Mouse (Mus musculus) ES-E14 (cell line): ENCODE data around the gene Ppy. TPM values are rescaled to one million over a fixed set of nuclear protein-coding genes. Genes with fewer than 3 reads are reported as not detected.
A peak's percentile ranks its signal among the peaks of the same experiment; 100 is the strongest.

Source experiments
- DNase-seq: peaks from one replicate; pipeline ENCODE4 v3.0.0-alpha.2; 2013; ENCODE audit warnings: low read depth, low spot score
- H3K27ac ChIP-seq: 2 replicates; pipeline ENCODE4 v1.5.1; 2012; ENCODE audit warnings: low read depth, mild to moderate bottlenecking, low read length, moderate library complexity, mixed read lengths; ENCODE audit not compliant: poor library complexity, insufficient read depth, severe bottlenecking
- H3K36me3 ChIP-seq: 2 replicates; pipeline ENCODE4 v1.6.1; 2012; ENCODE audit warnings: mild to moderate bottlenecking, low read length, moderate library complexity, mixed read lengths; ENCODE audit not compliant: control insufficient read depth, poor library complexity, insufficient read depth, severe bottlenecking
- H3K4me1 ChIP-seq, 2 experiments: fragments of 150-350 bp in 1 of 2; sonication (generic) in 1 of 2; 2 replicates each; pipeline ENCODE4 v1.6.1; 2012; ENCODE audit warnings: low read length in 2 of 2, mild to moderate bottlenecking in 1 of 2, mixed read lengths in 1 of 2; ENCODE audit not compliant: control insufficient read depth in 2 of 2, insufficient read depth in 2 of 2, poor library complexity in 1 of 2
- H3K4me3 ChIP-seq, 2 experiments: fragments of 150-350 bp in 1 of 2; sonication (generic) in 1 of 2; 2 replicates each; pipeline ENCODE4 v1.5.1; 2012; ENCODE audit warnings: low read length in 2 of 2, low read depth in 1 of 2, mild to moderate bottlenecking in 1 of 2, mixed read lengths in 1 of 2; ENCODE audit not compliant: insufficient read depth in 1 of 2, poor library complexity in 1 of 2, severe bottlenecking in 1 of 2
- H3K9ac ChIP-seq: 2 replicates; pipeline ENCODE4 v1.6.1; 2012; ENCODE audit warnings: low read depth, mild to moderate bottlenecking, low read length, mixed read lengths; ENCODE audit not compliant: poor library complexity, insufficient read depth, severe bottlenecking
- H3K9me3 ChIP-seq: fragments of 150-350 bp; sonication (generic); 2 replicates; pipeline ENCODE4 v1.6.1; 2012; ENCODE audit warnings: low read depth, mild to moderate bottlenecking, low read length; ENCODE audit not compliant: control insufficient read depth, insufficient read depth
- CHD2 ChIP-seq: IDR thresholded peaks from 2 replicates; pipeline ENCODE4 v1.6.1; 2014; ENCODE audit warnings: mild to moderate bottlenecking, low read depth, low read length, inconsistent platforms
- HCFC1 ChIP-seq: IDR thresholded peaks from 2 replicates; pipeline ENCODE4 v1.6.1; 2012; ENCODE audit warnings: low read length, inconsistent platforms, borderline replicate concordance; ENCODE audit not compliant: insufficient read depth
- MAFK ChIP-seq: IDR thresholded peaks from 2 replicates; pipeline ENCODE4 v1.6.1; 2014; ENCODE audit warnings: mild to moderate bottlenecking, low read depth, low read length, inconsistent platforms; ENCODE audit not compliant: insufficient read depth
- ZC3H11A ChIP-seq: IDR thresholded peaks from 2 replicates; pipeline ENCODE4 v1.6.1; 2012; ENCODE audit warnings: low read depth, mild to moderate bottlenecking, inconsistent platforms, low read length, borderline replicate concordance
- ZNF384 ChIP-seq: IDR thresholded peaks from 2 replicates; pipeline ENCODE4 v1.6.1; 2012; ENCODE audit warnings: low read depth, low read length, inconsistent platforms
- in situ Hi-C, 2 experiments: fragments of 600-800 bp; cut with MboI; formaldehyde crosslinking; loops; one replicate each; pipeline ENCODE4 v1.15.1; 2025; ENCODE audit warnings: low sequenced_read_pairs in 2 of 2, inconsistent platforms in 1 of 2; ENCODE audit not compliant: unreplicated experiment in 2 of 2
- total RNA-seq: library from RNA; depleted of rRNA; stranded (reverse); fragments of 300-350 nt; gene quantifications from 2 replicates; pipeline ENCODE4 v1.2.3, GENCODE M21; 2012

The Ppy gene
- total RNA-seq, 1 experiment, result not detected

DNA sequence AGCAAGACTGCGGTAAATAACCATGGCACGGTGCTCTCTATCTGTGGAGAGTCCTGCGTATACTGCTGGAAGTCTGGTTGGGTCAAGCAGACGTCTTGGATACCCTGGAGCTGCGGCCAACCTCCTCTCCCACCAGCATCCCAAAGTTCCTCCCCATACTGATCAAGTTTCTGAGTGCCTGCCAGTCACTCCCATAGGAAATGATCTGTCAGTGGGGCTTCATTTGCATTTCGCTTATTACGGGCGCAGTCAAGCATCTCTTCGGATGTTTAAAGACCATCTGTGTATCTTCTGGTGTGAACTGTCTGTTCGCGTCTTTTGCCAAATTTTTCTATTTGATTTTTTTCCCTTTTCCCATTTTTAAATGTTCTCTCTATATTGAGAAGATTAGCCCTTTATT lies 31.5 kb downstream of the Ppy start:
- DNase-seq, result no peak
- no peak overlapping the region for H3K27ac ChIP-seq
- peaks cover 0 to 2% of the 10 kb centered on the region in 2 experiments; a peak in 2 of 4 replicates for H3K4me1 ChIP-seq
- no peaks in the 10 kb centered on the region for H3K9me3 ChIP-seq
- in situ Hi-C loops, result no loop called here
- no peaks in the 10 kb centered on the region for H3K36me3 ChIP-seq
- H3K9ac ChIP-seq, result no peak overlapping the region
- TF ChIP-seq ZNF384 (no peak), ZC3H11A (no peak), MAFK (no peak), CHD2 (no peak), HCFC1 (no peak)
- H3K4me3 ChIP-seq, result no peak overlapping the region

DNA sequence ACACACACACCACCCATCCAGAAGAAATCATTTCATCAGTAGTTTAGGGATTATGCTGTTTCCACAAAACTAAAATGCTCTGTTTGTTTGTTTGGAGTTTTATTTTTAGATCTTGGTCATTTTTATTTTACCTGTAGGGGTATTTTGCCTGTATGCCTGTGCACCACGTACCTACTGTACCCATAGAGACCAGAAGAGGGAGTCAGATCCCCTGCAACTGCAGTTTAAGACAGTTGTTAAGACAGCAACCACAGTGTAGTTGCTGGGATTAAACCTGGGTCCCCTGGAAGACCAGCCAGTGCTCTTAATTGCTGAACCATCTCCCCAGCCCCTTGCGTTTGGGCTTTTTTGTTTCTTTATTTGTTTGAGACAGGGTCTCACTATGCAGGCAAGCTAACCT lies 32.1 kb downstream of the Ppy start:
- DNase-seq, result no peak
- peaks cover 0 to 2% of the 10 kb centered on the region in 2 experiments; a peak in 2 of 4 replicates for H3K4me1 ChIP-seq
- H3K9me3 ChIP-seq, result no peaks in the 10 kb centered on the region
- no peak overlapping the region for H3K4me3 ChIP-seq
- no peak overlapping the region for H3K27ac ChIP-seq
- TF ChIP-seq MAFK, result no peak
- 0 out of 2 replicates have a peak, but pooled peaks have one; percentile 15 for TF ChIP-seq ZC3H11A
- no peaks in the 10 kb centered on the region for H3K36me3 ChIP-seq
- no peak overlapping the region for H3K9ac ChIP-seq
- in situ Hi-C loops, result no loop called here

DNA sequence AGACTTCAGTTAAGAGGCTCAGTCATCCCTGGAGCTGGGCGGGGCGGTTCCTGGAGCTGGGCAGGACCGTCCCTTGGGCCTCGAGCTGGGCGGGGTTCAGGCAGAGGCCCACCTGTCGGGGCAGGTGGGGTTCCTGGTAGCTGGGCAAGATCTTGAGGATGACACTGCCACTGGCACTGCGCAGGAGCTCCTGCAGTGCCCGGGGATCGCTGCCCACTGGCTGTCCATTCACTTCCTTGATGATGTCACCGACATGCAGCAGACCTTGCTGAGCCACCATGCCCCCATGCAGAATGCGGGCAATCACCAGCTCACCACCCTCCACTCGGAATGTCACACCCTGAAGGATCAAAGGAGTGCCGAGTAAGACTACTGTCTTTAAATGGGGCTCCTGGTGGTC lies 38.0 kb downstream of the Ppy start:
- in situ Hi-C loops, result no loop called here
- no peak overlapping the region for H3K4me3 ChIP-seq
- DNase-seq, result no peak
- no peaks in the 10 kb centered on the region for H3K9me3 ChIP-seq
- peaks cover 0 to 2% of the 10 kb centered on the region in 2 experiments; a peak in 1 of 4 replicates for H3K4me1 ChIP-seq
- TF ChIP-seq MAFK, result no peak
- TF ChIP-seq ZC3H11A, result no peak
- no peak for TF ChIP-seq CHD2
- no peak for TF ChIP-seq ZNF384
- no peak for TF ChIP-seq HCFC1
- H3K27ac ChIP-seq, result no peak overlapping the region
- H3K36me3 ChIP-seq, result no peaks in the 10 kb centered on the region
- H3K9ac ChIP-seq, result no peak overlapping the region

DNA sequence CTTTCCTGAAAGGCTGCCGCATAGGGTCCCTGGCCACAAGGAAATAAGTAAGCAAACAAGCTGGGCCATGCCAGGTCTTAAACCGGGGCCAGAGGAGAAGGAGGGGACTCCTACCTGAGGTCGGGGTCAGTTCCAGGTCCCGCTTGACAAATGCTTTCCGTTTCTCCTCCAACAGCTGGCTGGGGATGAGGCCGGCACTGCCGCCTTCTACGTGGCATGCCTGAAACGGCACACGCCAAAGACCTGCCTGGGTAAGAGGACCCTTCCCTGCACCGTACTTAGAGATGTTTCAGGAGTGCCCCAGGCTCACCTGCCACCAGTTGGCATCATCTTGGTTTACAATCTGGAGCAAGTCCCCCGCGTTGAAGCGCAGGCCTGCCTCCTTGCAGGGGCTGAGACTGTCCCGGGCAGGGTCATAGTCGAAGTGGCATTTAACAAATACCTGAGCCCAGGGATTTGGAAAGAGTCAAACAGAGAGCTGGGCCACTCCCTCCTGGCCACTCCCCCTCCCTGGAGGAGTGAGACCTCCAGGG lies 39.1 kb downstream of the Ppy start:
- in situ Hi-C loops, result no loop called here
- peaks cover 0 to 2% of the 10 kb centered on the region in 2 experiments; a peak in 1 of 4 replicates for H3K4me1 ChIP-seq
- no peaks in the 10 kb centered on the region for H3K9me3 ChIP-seq
- H3K27ac ChIP-seq, result no peak overlapping the region
- H3K9ac ChIP-seq, result no peak overlapping the region
- DNase-seq, result no peak
- no peak overlapping the region; a peak in 1 of 4 replicates for H3K4me3 ChIP-seq
- no peak for TF ChIP-seq ZC3H11A
- TF ChIP-seq ZNF384, result no peak
- no peak for TF ChIP-seq CHD2
- no peak for TF ChIP-seq HCFC1
- TF ChIP-seq MAFK, result no peak
- no peaks in the 10 kb centered on the region for H3K36me3 ChIP-seq
